Mouse (Mus musculus): ENCODE results near the gene Selp.

Selp gene

GRCm38 (mm10) chr1:164178429-164178828 lies 63.4 kb downstream of the Selp start:
- DNase-seq (ENCODE audit: low spot score in 2 of 2) = no peak

- DNase-seq (ENCODE audit: low spot score in 2 of 2) = peak in 1 of 2 experiments; percentile 50
Measured at GRCm38 (mm10) chr1:164184142-164184870, 69.2 kb downstream of the Selp start.

- DNase-seq (ENCODE audit: low spot score in 2 of 2) = no peak
Measured at GRCm38 (mm10) chr1:164184871-164185223, 69.8 kb downstream of the Selp start.

GRCm38 (mm10) chr1:164185316-164185715 lies 70.3 kb downstream of the Selp start:
- DNase-seq (ENCODE audit: low spot score in 2 of 2) = no peak

- no peak for DNase-seq (ENCODE audit: low spot score in 2 of 2)
Measured at GRCm38 (mm10) chr1:164187002-164187560, 72.0 kb downstream of the Selp start.

GRCm38 (mm10) chr1:164199551-164199950 lies 84.5 kb downstream of the Selp start:
- DNase-seq (ENCODE audit: low spot score in 2 of 2) = no peak

Measured in frontal cortex, postnatal 10 days (tissue).